Mouse (Mus musculus): Measurements from ENCODE around the gene Rad23b.

- TF ChIP-seq CTCF (IDR thresholded peaks at IDR 0.05; ENCODE audit: borderline replicate concordance, insufficient read depth, low read length) (no peak), POLR2A (IDR thresholded peaks at IDR 0.05; ENCODE audit: low read depth, low read length) (no peak)
Observed at GRCm38 (mm10) chr4:55391480-55391879, 41.6 kb downstream of the Rad23b start.

Measured in embryonic fibroblast, embryonic 13.5 days (primary cell).